Mouse (Mus musculus): Measurements from ENCODE around the gene Mbd6. TPM values are rescaled to one million over a fixed set of nuclear protein-coding genes. Genes with fewer than 3 reads are reported as not detected.
A peak's percentile ranks its signal among the peaks of the same experiment; 100 is the strongest.

Mbd6 gene
- polyA plus RNA-seq, 1 experiment from 2014 or later: 16.1 TPM

GRCm38 (mm10) chr10:127297015-127297871 lies 8.4 kb upstream of the Mbd6 start:
- no peak; the same call in 1 of the 2 replicates for ATAC-seq (ENCODE audit: insufficient number of reproducible peaks, insufficient read depth, low FRiP score, low read depth)
- no peaks in the 10 kb centered on the region for H3K27me3 ChIP-seq (ENCODE audit: control insufficient read depth, insufficient read depth, low read length)
- H3K4me3 ChIP-seq (ENCODE audit: control insufficient read depth in 1 of 2, insufficient read depth in 1 of 2, low read depth in 1 of 2, low read length in 2 of 2): no peak overlapping the region
- H3K9me3 ChIP-seq (ENCODE audit: control insufficient read depth, low read length): no peaks in the 10 kb centered on the region
- peaks cover 90% of the 10 kb centered on the region for H3K36me3 ChIP-seq (ENCODE audit: control insufficient read depth, insufficient read depth, low read length)
- H3K4me1 ChIP-seq (ENCODE audit: control insufficient read depth in 2 of 2, insufficient read depth in 2 of 2, low read length in 2 of 2): peaks cover 14 to 33% of the 10 kb centered on the region in 2 experiments
- peak overlapping the region; percentile 18 to 46; a peak in 3 of 4 replicates for H3K27ac ChIP-seq (replicated peaks in 1 of 2; ENCODE audit: control insufficient read depth in 1 of 2, insufficient read depth in 1 of 2, low read depth in 2 of 2, low read length in 2 of 2)
- no peak overlapping the region for H3K4me2 ChIP-seq (ENCODE audit: low read length)
- peak overlapping the region; percentile 5; the same call in 1 of the 2 replicates for H3K9ac ChIP-seq (ENCODE audit: low read length)
- WGBS: 55% methylated on average over 16 of the region's 16 CpGs

- Histone ChIP-seq H3K4me2 (ENCODE audit: low read length) (no peak overlapping the region), H3K9ac (ENCODE audit: low read length) (no peak overlapping the region), H3K36me3 (ENCODE audit: control insufficient read depth, insufficient read depth, low read length) (peaks cover 80% of the 10 kb centered on the region), H3K9me3 (ENCODE audit: control insufficient read depth, low read length) (no peaks in the 10 kb centered on the region), H3K4me1 (ENCODE audit: control insufficient read depth in 2 of 2, insufficient read depth in 2 of 2, low read length in 2 of 2) (peaks cover 14 to 42% of the 10 kb centered on the region in 2 experiments), H3K4me3 (ENCODE audit: control insufficient read depth in 1 of 2, insufficient read depth in 1 of 2, low read depth in 1 of 2, low read length in 2 of 2) (no peak overlapping the region), H3K27me3 (ENCODE audit: control insufficient read depth, insufficient read depth, low read length) (no peaks in the 10 kb centered on the region), H3K27ac (replicated peaks in 1 of 2; ENCODE audit: control insufficient read depth in 1 of 2, insufficient read depth in 1 of 2, low read depth in 2 of 2, low read length in 2 of 2) (peak overlapping the region in 1 of 2 experiments; percentile 46; a peak in 2 of 4 replicates)
- no peak for ATAC-seq (ENCODE audit: insufficient number of reproducible peaks, insufficient read depth, low FRiP score, low read depth)
- 80% methylated on average over 24 of the region's 24 CpGs for WGBS
These were observed 7.4 kb upstream of the Mbd6 start for GRCm38 (mm10) chr10:127295986-127296794.

- Histone ChIP-seq H3K27me3 (ENCODE audit: control insufficient read depth, insufficient read depth, low read length) (no peaks in the 10 kb centered on the region), H3K27ac (replicated peaks in 1 of 2; ENCODE audit: control insufficient read depth in 1 of 2, insufficient read depth in 1 of 2, low read depth in 2 of 2, low read length in 2 of 2) (no peak overlapping the region), H3K36me3 (ENCODE audit: control insufficient read depth, insufficient read depth, low read length) (peaks cover 69% of the 10 kb centered on the region), H3K4me2 (ENCODE audit: low read length) (no peak overlapping the region), H3K9me3 (ENCODE audit: control insufficient read depth, low read length) (no peaks in the 10 kb centered on the region), H3K9ac (ENCODE audit: low read length) (no peak overlapping the region), H3K4me3 (ENCODE audit: control insufficient read depth in 1 of 2, insufficient read depth in 1 of 2, low read depth in 1 of 2, low read length in 2 of 2) (no peak overlapping the region), H3K4me1 (ENCODE audit: control insufficient read depth in 2 of 2, insufficient read depth in 2 of 2, low read length in 2 of 2) (peaks cover 14 to 43% of the 10 kb centered on the region in 2 experiments)
- 83% methylated on average over 10 of the region's 10 CpGs for WGBS
- no peak for ATAC-seq (ENCODE audit: insufficient number of reproducible peaks, insufficient read depth, low FRiP score, low read depth)
These were observed 6.2 kb upstream of the Mbd6 start for GRCm38 (mm10) chr10:127294895-127295510.

GRCm38 (mm10) chr10:127293590-127294113 lies 4.8 kb upstream of the Mbd6 start:
- no peak for ATAC-seq (ENCODE audit: insufficient number of reproducible peaks, insufficient read depth, low FRiP score, low read depth)
- H3K36me3 ChIP-seq (ENCODE audit: control insufficient read depth, insufficient read depth, low read length): peaks cover 55% of the 10 kb centered on the region
- no peaks in the 10 kb centered on the region for H3K27me3 ChIP-seq (ENCODE audit: control insufficient read depth, insufficient read depth, low read length)
- 0 out of 4 replicates have a peak overlapping the region, but pooled peaks of 1 of the 2 experiments have one; percentile 99 for H3K27ac ChIP-seq (replicated peaks in 1 of 2; ENCODE audit: control insufficient read depth in 1 of 2, insufficient read depth in 1 of 2, low read depth in 2 of 2, low read length in 2 of 2)
- peak overlapping the region; percentile 98; the same call in 1 of the 2 replicates for H3K4me2 ChIP-seq (ENCODE audit: low read length)
- no peak overlapping the region for H3K4me3 ChIP-seq (ENCODE audit: control insufficient read depth in 1 of 2, insufficient read depth in 1 of 2, low read depth in 1 of 2, low read length in 2 of 2)
- H3K9me3 ChIP-seq (ENCODE audit: control insufficient read depth, low read length): no peaks in the 10 kb centered on the region
- WGBS: 85% methylated on average over 3 of the region's 3 CpGs
- peaks cover 20 to 48% of the 10 kb centered on the region in 2 experiments for H3K4me1 ChIP-seq (ENCODE audit: control insufficient read depth in 2 of 2, insufficient read depth in 2 of 2, low read length in 2 of 2)
- peak overlapping the region; percentile 91; the same call in 1 of the 2 replicates for H3K9ac ChIP-seq (ENCODE audit: low read length)

- Histone ChIP-seq H3K9me3 (ENCODE audit: control insufficient read depth, low read length) (no peaks in the 10 kb centered on the region), H3K9ac (ENCODE audit: low read length) (peak overlapping the region; percentile 91), H3K4me3 (ENCODE audit: control insufficient read depth in 1 of 2, insufficient read depth in 1 of 2, low read depth in 1 of 2, low read length in 2 of 2) (peak overlapping the region; percentile 3 to 83; a peak in 2 of 4 replicates), H3K27ac (replicated peaks in 1 of 2; ENCODE audit: control insufficient read depth in 1 of 2, insufficient read depth in 1 of 2, low read depth in 2 of 2, low read length in 2 of 2) (peak overlapping the region; percentile 46 to 99), H3K36me3 (ENCODE audit: control insufficient read depth, insufficient read depth, low read length) (peaks cover 51% of the 10 kb centered on the region), H3K4me1 (ENCODE audit: control insufficient read depth in 2 of 2, insufficient read depth in 2 of 2, low read length in 2 of 2) (peaks cover 20 to 48% of the 10 kb centered on the region in 2 experiments), H3K4me2 (ENCODE audit: low read length) (peak overlapping the region; percentile 98), H3K27me3 (ENCODE audit: control insufficient read depth, insufficient read depth, low read length) (no peaks in the 10 kb centered on the region)
- no peak for ATAC-seq (ENCODE audit: insufficient number of reproducible peaks, insufficient read depth, low FRiP score, low read depth)
- WGBS: 40% methylated on average over 6 of the region's 6 CpGs
These were observed 4.2 kb upstream of the Mbd6 start for GRCm38 (mm10) chr10:127292987-127293538.

- no peak for ATAC-seq (ENCODE audit: insufficient number of reproducible peaks, insufficient read depth, low FRiP score, low read depth)
- Histone ChIP-seq H3K4me1 (ENCODE audit: control insufficient read depth in 2 of 2, insufficient read depth in 2 of 2, low read length in 2 of 2) (peaks cover 23 to 51% of the 10 kb centered on the region in 2 experiments), H3K9me3 (ENCODE audit: control insufficient read depth, low read length) (no peaks in the 10 kb centered on the region), H3K4me2 (ENCODE audit: low read length) (peak overlapping the region; percentile 98), H3K36me3 (ENCODE audit: control insufficient read depth, insufficient read depth, low read length) (peaks cover 46% of the 10 kb centered on the region), H3K27me3 (ENCODE audit: control insufficient read depth, insufficient read depth, low read length) (no peaks in the 10 kb centered on the region), H3K4me3 (ENCODE audit: control insufficient read depth in 1 of 2, insufficient read depth in 1 of 2, low read depth in 1 of 2, low read length in 2 of 2) (peak overlapping the region; percentile 83 to 86), H3K9ac (ENCODE audit: low read length) (peak overlapping the region; percentile 91), H3K27ac (replicated peaks in 1 of 2; ENCODE audit: control insufficient read depth in 1 of 2, insufficient read depth in 1 of 2, low read depth in 2 of 2, low read length in 2 of 2) (peak overlapping the region; percentile 30 to 99; a peak in 3 of 4 replicates)
- 6% methylated on average over 5 of the region's 5 CpGs for WGBS
These were observed 3.2 kb upstream of the Mbd6 start for GRCm38 (mm10) chr10:127291881-127292638.
